Mouse (Mus musculus): Measurements from ENCODE around the gene Best3.

Gene Best3

GRCm38 (mm10) chr10:116977858-116978257 is 8.3 kb upstream of the Best3 start:
- no peak for DNase-seq (ENCODE audit: low spot score in 2 of 2)

- DNase-seq (ENCODE audit: low spot score in 2 of 2) = no peak
Measured at GRCm38 (mm10) chr10:116978841-116979240, 7.3 kb upstream of the Best3 start.

GRCm38 (mm10) chr10:116980273-116980672 is 5.8 kb upstream of the Best3 start:
- DNase-seq (ENCODE audit: low spot score in 2 of 2) = no peak

- DNase-seq (ENCODE audit: low spot score in 2 of 2) = no peak
Measured at GRCm38 (mm10) chr10:116980888-116981287, 5.2 kb upstream of the Best3 start.

- no peak for DNase-seq (ENCODE audit: low spot score in 2 of 2)
Measured at GRCm38 (mm10) chr10:116982526-116982925, 3.6 kb upstream of the Best3 start.

- no peak for DNase-seq (ENCODE audit: low spot score in 2 of 2)
Measured at GRCm38 (mm10) chr10:116984836-116985235, 1.3 kb upstream of the Best3 start.

- no peak for DNase-seq (ENCODE audit: low spot score in 2 of 2)
Measured at GRCm38 (mm10) chr10:116993971-116994370, 7.9 kb downstream of the Best3 start.

- no peak for DNase-seq (ENCODE audit: low spot score in 2 of 2)
Measured at GRCm38 (mm10) chr10:116995162-116995561, 9.0 kb downstream of the Best3 start.

- no peak for DNase-seq (ENCODE audit: low spot score in 2 of 2)
Measured at GRCm38 (mm10) chr10:116995584-116996235, 9.6 kb downstream of the Best3 start.

- no peak for DNase-seq (ENCODE audit: low spot score in 2 of 2)
Measured at GRCm38 (mm10) chr10:116996236-116996600, 10.1 kb downstream of the Best3 start.

GRCm38 (mm10) chr10:116998716-116999455 is 12.8 kb downstream of the Best3 start:
- no peak for DNase-seq (ENCODE audit: low spot score in 2 of 2)

GRCm38 (mm10) chr10:117000975-117001374 is 14.9 kb downstream of the Best3 start:
- DNase-seq (ENCODE audit: low spot score in 2 of 2) = no peak

GRCm38 (mm10) chr10:117004695-117005094 is 18.6 kb downstream of the Best3 start:
- DNase-seq (ENCODE audit: low spot score in 2 of 2) = no peak

GRCm38 (mm10) chr10:117005707-117006464 is 19.8 kb downstream of the Best3 start:
- DNase-seq (ENCODE audit: low spot score in 2 of 2) = no peak

- no peak for DNase-seq (ENCODE audit: low spot score in 2 of 2)
Measured at GRCm38 (mm10) chr10:117009691-117010090, 23.6 kb downstream of the Best3 start.

GRCm38 (mm10) chr10:117011047-117011446 is 24.9 kb downstream of the Best3 start:
- DNase-seq (ENCODE audit: low spot score in 2 of 2) = no peak

- DNase-seq (ENCODE audit: low spot score in 2 of 2) = no peak
Measured at GRCm38 (mm10) chr10:117013689-117014390, 27.7 kb downstream of the Best3 start.

- no peak for DNase-seq (ENCODE audit: low spot score in 2 of 2)
Measured at GRCm38 (mm10) chr10:117014565-117014964, 28.5 kb downstream of the Best3 start.

- no peak for DNase-seq (ENCODE audit: low spot score in 2 of 2)
Measured at GRCm38 (mm10) chr10:117018281-117018840, 32.2 kb downstream of the Best3 start.

GRCm38 (mm10) chr10:117021020-117021754 is 35.1 kb downstream of the Best3 start:
- DNase-seq (ENCODE audit: low spot score in 2 of 2) = no peak

- DNase-seq (ENCODE audit: low spot score in 2 of 2) = no peak
Measured at GRCm38 (mm10) chr10:117023693-117024092, 37.6 kb downstream of the Best3 start.
